Mouse (Mus musculus): Measurements from ENCODE around the gene Gm44503.

The Gm44503 gene

GRCm38 (mm10) chr9:73025818-73026636 lies 67.4 kb downstream of the Gm44503 start:
- no peak for DNase-seq (ENCODE audit: low spot score in 2 of 2)

- no peak for DNase-seq (ENCODE audit: low spot score in 2 of 2)
These were observed 71.8 kb downstream of the Gm44503 start for GRCm38 (mm10) chr9:73030443-73030842.

GRCm38 (mm10) chr9:73031421-73031820 lies 72.8 kb downstream of the Gm44503 start:
- no peak for DNase-seq (ENCODE audit: low spot score in 2 of 2)

GRCm38 (mm10) chr9:73033406-73033805 lies 74.8 kb downstream of the Gm44503 start:
- DNase-seq (ENCODE audit: low spot score in 2 of 2) = no peak

GRCm38 (mm10) chr9:73039222-73039945 lies 80.7 kb downstream of the Gm44503 start:
- DNase-seq (ENCODE audit: low spot score in 2 of 2) = peak; percentile 93 to 94

- no peak for DNase-seq (ENCODE audit: low spot score in 2 of 2)
These were observed 81.4 kb downstream of the Gm44503 start, which contains the start of gene Pigb for GRCm38 (mm10) chr9:73040080-73040479. Gene Pigb, minus strand, starts transcription at chr9:73040378.

- peak; percentile 69 to 82 for DNase-seq (ENCODE audit: low spot score in 2 of 2)
These were observed 85.8 kb downstream of the Gm44503 start, which contains the start of gene Rab27a for GRCm38 (mm10) chr9:73044146-73045079. Gene Rab27a, plus strand, starts transcription at chr9:73044854.

- DNase-seq (ENCODE audit: low spot score in 2 of 2) = no peak
These were observed 86.6 kb downstream of the Gm44503 start for GRCm38 (mm10) chr9:73045204-73045603.

GRCm38 (mm10) chr9:73045711-73046110 lies 87.1 kb downstream of the Gm44503 start:
- no peak for DNase-seq (ENCODE audit: low spot score in 2 of 2)

- DNase-seq (ENCODE audit: low spot score in 2 of 2) = no peak
These were observed 89.3 kb downstream of the Gm44503 start for GRCm38 (mm10) chr9:73047906-73048305.

GRCm38 (mm10) chr9:73048927-73049326 lies 90.3 kb downstream of the Gm44503 start:
- DNase-seq (ENCODE audit: low spot score in 2 of 2) = no peak

- no peak for DNase-seq (ENCODE audit: low spot score in 2 of 2)
These were observed 91.2 kb downstream of the Gm44503 start for GRCm38 (mm10) chr9:73049833-73050232.

- no peak for DNase-seq (ENCODE audit: low spot score in 2 of 2)
These were observed 92.0 kb downstream of the Gm44503 start for GRCm38 (mm10) chr9:73050606-73051005.

GRCm38 (mm10) chr9:73055441-73055911 lies 96.8 kb downstream of the Gm44503 start:
- DNase-seq (ENCODE audit: low spot score in 2 of 2) = no peak

- no peak for DNase-seq (ENCODE audit: low spot score in 2 of 2)
These were observed 100.6 kb downstream of the Gm44503 start for GRCm38 (mm10) chr9:73059224-73059623.

GRCm38 (mm10) chr9:73063621-73064290 lies 105.1 kb downstream of the Gm44503 start:
- DNase-seq (ENCODE audit: low spot score in 2 of 2) = no peak
